Mouse (Mus musculus) kidney, embryonic 16.5 days (tissue): Measurements from ENCODE around the gene Fmo9. TPM values are rescaled to one million over a fixed set of nuclear protein-coding genes. Genes with fewer than 3 reads are reported as not detected.

Experiments
- ATAC-seq: fragments of 200-750 bp; cut with Nextera tagmentation; 2 replicates; pipeline ENCODE4 v1.8.0; 2017; ENCODE audit warnings: moderate TSS enrichment; ENCODE audit not compliant: low FRiP score, low TSS enrichment
- H3K27ac ChIP-seq: fragments of 300-500 bp; sonication (generic); 2 replicates; pipeline ENCODE4 v1.5.1; 2014; ENCODE audit warnings: low read length
- H3K27me3 ChIP-seq: fragments of 300-500 bp; sonication (generic); 2 replicates; pipeline ENCODE4 v1.6.1; 2014; ENCODE audit warnings: low read length, control low read depth, mixed read lengths; ENCODE audit not compliant: insufficient read depth
- H3K36me3 ChIP-seq: fragments of 300-500 bp; sonication (generic); 2 replicates; pipeline ENCODE4 v1.6.1; 2014; ENCODE audit warnings: low read length, control low read depth, mixed read lengths; ENCODE audit not compliant: insufficient read depth
- H3K4me1 ChIP-seq: fragments of 300-500 bp; sonication (generic); 2 replicates; pipeline ENCODE4 v1.6.1; 2014; ENCODE audit warnings: low read length, control low read depth, mixed read lengths; ENCODE audit not compliant: insufficient read depth
- H3K4me2 ChIP-seq: fragments of 300-500 bp; sonication (generic); replicated peaks from 2 replicates; pipeline ENCODE4 v1.6.1; 2014; ENCODE audit warnings: low read depth, low read length
- H3K4me3 ChIP-seq: fragments of 300-500 bp; sonication (generic); 2 replicates; pipeline ENCODE4 v1.5.1; 2014; ENCODE audit warnings: mild to moderate bottlenecking, low read length
- H3K9ac ChIP-seq: fragments of 300-500 bp; sonication (generic); replicated peaks from 2 replicates; pipeline ENCODE4 v1.6.1; 2014; ENCODE audit warnings: low read length
- H3K9me3 ChIP-seq: fragments of 300-500 bp; sonication (generic); 2 replicates; pipeline ENCODE4 v1.6.1; 2016; ENCODE audit warnings: low read length, control low read depth
- WGBS: fragments of 180-500 bp; shearing (Covaris S2); extraction: QIAGEN DNeasy Blood & Tissue Kit; methylation state at CpG from one replicate; pipeline ENCODE4 v1.1.7; 2014; 5-methylcytosine and 5-hydroxymethylcytosine counted together
- microRNA-seq: library from miRNA; unstranded; fragments of <30 nt; microRNA quantifications from one replicate; pipeline ENCODE4, GENCODE M21; 2016
- polyA plus RNA-seq: library from polyadenylated mRNA; unstranded; fragments of >200 nt; fragmentation: Nextera tagmentation; extraction: Ambion mirVana; gene quantifications from 2 replicates; pipeline ENCODE4 v1.2.1, GENCODE M21; 2015

Fmo9 gene
- 0.07 TPM in 1 of 2 replicates, not detected in the other for polyA plus RNA-seq

DNA sequence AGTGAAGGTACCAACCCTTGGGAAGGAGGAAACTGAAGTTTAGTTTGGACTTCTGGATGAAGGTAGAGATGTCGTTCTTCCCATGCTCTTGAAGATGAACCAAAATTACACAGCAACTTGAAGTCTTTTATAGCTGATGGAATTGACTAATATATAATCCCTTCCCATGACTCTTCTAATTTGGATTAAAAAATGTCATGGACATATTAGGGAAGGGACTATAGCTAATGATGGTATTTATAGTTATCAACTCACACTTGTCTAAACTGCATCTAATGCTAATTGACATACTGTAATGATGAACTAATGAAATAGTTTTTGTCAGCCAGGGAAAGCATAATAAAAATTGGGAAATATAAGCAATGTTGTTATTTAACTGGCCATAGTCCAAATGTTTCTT is at the start of gene Fmo9:
Gene Fmo9 (minus strand): TSS at position 101 of the 400 bp plus-strand sequence.
- no peaks in the 10 kb centered on the region for H3K36me3 ChIP-seq

DNA sequence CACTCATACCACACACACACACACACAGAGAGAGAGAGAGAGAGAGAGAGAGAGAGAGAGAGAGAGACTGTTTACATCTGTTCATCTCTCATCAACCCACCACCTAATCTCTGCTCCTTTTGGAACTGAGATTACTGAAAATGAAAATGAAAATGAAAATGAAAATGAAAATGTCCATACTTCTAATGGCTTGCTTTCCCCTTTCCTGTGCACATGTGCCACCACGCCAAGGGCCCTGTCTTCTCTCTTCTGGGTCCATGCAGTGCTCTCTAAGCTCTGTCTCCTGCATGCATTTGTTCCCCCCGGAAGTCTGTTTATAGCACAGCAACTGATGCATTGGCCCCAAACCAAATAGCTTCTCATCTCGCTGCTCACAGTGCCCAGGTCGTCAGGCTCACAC is 49.2 kb upstream of the Fmo9 start:
- H3K27me3 ChIP-seq: no peaks in the 10 kb centered on the region
- H3K36me3 ChIP-seq: no peaks in the 10 kb centered on the region
- H3K9ac ChIP-seq: no peak overlapping the region
- 67% methylated on average over 4 of the region's 4 CpGs for WGBS
- H3K4me2 ChIP-seq: no peak overlapping the region
- H3K4me3 ChIP-seq: no peak overlapping the region
- no peak overlapping the region for H3K27ac ChIP-seq
- ATAC-seq: no peak
- no peaks in the 10 kb centered on the region for H3K4me1 ChIP-seq
- H3K9me3 ChIP-seq: no peaks in the 10 kb centered on the region

More for the DNA sequence above, at the start of gene Fmo9:
- Histone ChIP-seq H3K27me3 (no peaks in the 10 kb centered on the region), H3K9me3 (no peaks in the 10 kb centered on the region), H3K9ac (no peak within 1 kb of the TSS), H3K4me1 (no peaks in the 10 kb centered on the region), H3K4me3 (no peak within 1 kb of the TSS), H3K4me2 (no peak within 1 kb of the TSS), H3K27ac (no peak within 1 kb of the TSS)
- ATAC-seq: no peak
- 97% methylated on average over 1 of the region's 1 CpGs for WGBS

DNA sequence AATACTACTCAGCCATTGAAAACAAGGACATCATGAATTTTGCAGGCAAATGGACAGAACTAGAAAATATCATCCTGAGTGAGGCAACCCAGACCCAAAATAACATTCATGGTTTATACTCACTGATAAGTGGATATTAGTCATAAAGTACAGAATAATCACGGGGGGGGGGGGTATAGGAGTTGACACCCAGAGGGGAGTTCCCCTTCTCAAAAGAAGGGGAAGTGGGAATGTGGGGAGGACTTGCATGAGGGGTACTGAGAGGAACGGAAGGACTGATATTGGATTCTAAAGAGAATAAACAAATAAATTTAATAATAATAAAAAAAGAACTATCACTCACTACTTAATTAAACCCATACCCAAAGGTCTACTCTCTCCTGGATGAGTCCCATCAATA is 48.6 kb upstream of the Fmo9 start:
- 79% methylated on average over 2 of the region's 2 CpGs for WGBS
- Histone ChIP-seq H3K9me3 (no peaks in the 10 kb centered on the region), H3K36me3 (no peaks in the 10 kb centered on the region), H3K9ac (no peak overlapping the region), H3K4me2 (no peak overlapping the region), H3K27ac (no peak overlapping the region), H3K27me3 (no peaks in the 10 kb centered on the region), H3K4me3 (no peak overlapping the region), H3K4me1 (no peaks in the 10 kb centered on the region)
- no peak for ATAC-seq

DNA sequence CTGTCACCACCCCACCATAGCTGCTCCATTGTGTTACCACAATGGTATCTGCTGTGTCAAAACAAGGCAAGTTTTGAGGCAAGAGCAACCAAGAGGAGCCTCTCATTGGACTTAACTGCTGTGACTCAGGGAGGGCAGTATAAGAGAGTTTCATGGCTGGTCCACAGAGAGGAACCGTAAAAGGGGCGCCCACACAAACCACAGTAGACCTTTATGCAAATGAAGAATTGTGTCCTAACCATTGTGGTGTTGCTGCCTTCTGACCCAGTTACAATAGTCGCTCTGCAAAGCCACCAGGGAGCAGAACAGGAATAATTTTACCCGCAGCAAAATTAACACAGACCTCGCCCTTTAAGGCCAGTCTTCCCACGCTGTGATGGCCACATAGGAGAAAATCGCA is 29.2 kb upstream of the Fmo9 start:
- H3K9ac ChIP-seq: no peak overlapping the region
- WGBS: 93% methylated on average over 7 of the region's 7 CpGs
- ATAC-seq: no peak
- H3K4me1 ChIP-seq: no peaks in the 10 kb centered on the region
- no peak overlapping the region for H3K4me2 ChIP-seq
- no peak overlapping the region for H3K4me3 ChIP-seq
- no peak overlapping the region for H3K27ac ChIP-seq
- H3K36me3 ChIP-seq: no peaks in the 10 kb centered on the region
- H3K9me3 ChIP-seq: no peaks in the 10 kb centered on the region
- H3K27me3 ChIP-seq: no peaks in the 10 kb centered on the region

DNA sequence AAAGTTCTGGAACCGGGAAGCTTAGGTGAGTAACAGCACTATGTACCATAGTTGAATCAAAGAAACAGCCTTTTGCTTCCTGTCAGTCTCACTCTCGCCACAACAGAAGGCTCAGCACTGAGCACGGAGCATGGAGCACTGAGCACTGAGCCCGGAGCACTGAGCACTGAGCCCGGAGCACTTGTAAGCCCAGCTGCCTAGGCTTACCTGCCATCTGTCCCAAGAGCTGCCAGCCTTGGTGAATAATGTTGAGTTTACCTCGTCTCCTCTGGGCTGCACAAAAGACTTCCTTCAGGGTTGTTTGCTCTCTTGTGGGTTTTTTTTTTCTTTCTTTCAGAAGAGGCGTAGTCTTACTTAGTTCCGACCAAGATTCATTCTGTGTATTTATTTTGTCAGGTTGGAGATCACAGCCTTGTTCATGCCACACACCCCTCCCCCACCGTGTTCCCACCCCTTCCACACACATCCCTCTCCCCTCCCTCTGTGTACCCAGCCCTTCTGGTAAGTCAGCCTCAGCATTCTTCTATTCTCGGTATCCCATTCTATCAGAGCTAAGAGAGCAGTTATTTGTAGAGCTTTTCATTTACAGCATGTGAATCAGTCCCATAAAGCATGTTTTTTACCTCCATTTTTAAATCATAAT is 20.7 kb upstream of the Fmo9 start:
- H3K4me2 ChIP-seq: no peak overlapping the region
- no peaks in the 10 kb centered on the region for H3K36me3 ChIP-seq
- H3K4me3 ChIP-seq: no peak overlapping the region
- 70% methylated on average over 10 of the region's 10 CpGs for WGBS
- no peaks in the 10 kb centered on the region for H3K9me3 ChIP-seq
- no peak overlapping the region for H3K27ac ChIP-seq
- H3K4me1 ChIP-seq: no peaks in the 10 kb centered on the region
- no peak for ATAC-seq
- H3K27me3 ChIP-seq: no peaks in the 10 kb centered on the region
- no peak overlapping the region for H3K9ac ChIP-seq

DNA sequence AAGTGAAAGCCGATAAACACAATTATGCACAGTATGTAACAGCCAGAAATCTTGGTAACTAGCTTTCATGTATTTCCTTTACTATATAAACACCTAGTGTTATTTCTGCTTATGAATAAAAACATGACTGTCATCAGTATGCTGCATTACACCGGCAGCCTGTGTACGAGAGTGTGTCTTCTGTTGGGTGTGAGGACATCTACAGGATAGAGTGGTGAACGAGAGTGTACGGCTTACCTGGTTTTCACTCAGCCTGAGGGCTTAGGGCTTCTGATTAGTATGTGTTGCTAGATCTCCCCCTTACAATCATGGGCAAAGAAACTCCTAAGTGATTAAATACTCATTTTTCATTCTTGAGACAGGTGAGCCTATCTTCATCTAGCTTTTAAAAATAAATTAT is 12.4 kb downstream of the Fmo9 start:
- Histone ChIP-seq H3K27me3 (no peaks in the 10 kb centered on the region), H3K4me2 (no peak overlapping the region), H3K9me3 (no peaks in the 10 kb centered on the region), H3K9ac (no peak overlapping the region), H3K4me1 (no peaks in the 10 kb centered on the region), H3K36me3 (no peaks in the 10 kb centered on the region), H3K27ac (no peak overlapping the region), H3K4me3 (no peak overlapping the region)
- WGBS: 92% methylated on average over 5 of the region's 5 CpGs
- ATAC-seq: no peak

DNA sequence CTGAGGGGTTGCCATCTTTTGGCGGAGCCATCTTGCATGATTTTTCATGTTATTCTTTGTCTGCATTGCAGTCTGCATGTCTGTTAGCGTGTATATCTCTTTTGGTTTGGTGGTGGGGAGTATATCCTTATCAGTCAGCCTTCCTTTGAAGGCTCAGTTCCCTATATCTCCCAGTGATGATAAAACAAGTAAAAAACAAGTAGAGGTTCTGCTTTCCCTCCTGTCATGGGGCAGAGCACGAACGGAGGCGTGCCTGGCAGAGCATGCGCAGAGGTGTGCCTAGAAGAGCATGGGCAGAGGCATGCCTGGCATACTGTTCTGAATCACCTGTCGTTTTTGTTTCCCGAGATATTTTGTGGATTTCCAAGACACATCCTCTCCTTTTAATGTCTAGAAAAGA is 20.8 kb downstream of the Fmo9 start:
- ATAC-seq: no peak
- Histone ChIP-seq H3K27me3 (no peaks in the 10 kb centered on the region), H3K4me2 (no peak overlapping the region), H3K27ac (no peak overlapping the region), H3K36me3 (no peaks in the 10 kb centered on the region), H3K9ac (no peak overlapping the region), H3K4me1 (no peaks in the 10 kb centered on the region), H3K4me3 (no peak overlapping the region), H3K9me3 (no peaks in the 10 kb centered on the region)
- WGBS: 86% methylated on average over 8 of the region's 8 CpGs

DNA sequence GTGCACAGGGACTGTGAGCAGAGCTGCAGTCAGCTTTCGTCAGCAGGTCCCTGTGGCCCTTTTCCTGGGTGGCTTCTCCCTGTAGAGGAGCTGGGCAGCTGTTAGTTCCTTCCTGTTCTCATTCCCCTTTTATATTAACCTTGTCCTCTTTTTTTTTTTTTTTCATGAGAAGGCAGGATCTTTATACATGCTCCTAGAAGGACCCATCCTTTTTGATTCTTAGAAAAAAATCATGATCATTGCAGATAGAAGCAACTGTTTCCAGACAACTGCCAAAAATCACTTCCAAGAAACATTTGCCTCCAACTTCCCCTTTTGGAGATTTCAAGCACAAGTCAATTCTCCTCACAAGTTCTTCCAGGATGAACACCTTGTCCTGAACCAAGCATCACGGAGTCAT is 34.1 kb downstream of the Fmo9 start, which contains the start of gene Gm4847:
Gene Gm4847 (minus strand): TSS at position 101 of the 400 bp plus-strand sequence.
- no peak within 1 kb of the TSS for H3K27ac ChIP-seq
- no peaks in the 10 kb centered on the region for H3K36me3 ChIP-seq
- no peak for ATAC-seq
- no peak within 1 kb of the TSS for H3K9ac ChIP-seq
- no peak within 1 kb of the TSS for H3K4me3 ChIP-seq
- H3K9me3 ChIP-seq: no peaks in the 10 kb centered on the region
- 96% methylated on average over 2 of the region's 2 CpGs for WGBS
- H3K4me1 ChIP-seq: no peaks in the 10 kb centered on the region
- no peak within 1 kb of the TSS for H3K4me2 ChIP-seq
- H3K27me3 ChIP-seq: no peaks in the 10 kb centered on the region

Small RNA genes lying within 50 kb of the gene (microRNA-seq; reads per million reads assigned to microRNA genes)
- gene Gm22992: not detected

Other genes starting within 250 kb of the Fmo9 start
- gene Gm4846, start 184.3 kb downstream of the Fmo9 start, polyA plus RNA-seq: not detected in 2 replicates
- gene Gm4847, start 34.2 kb downstream of the Fmo9 start, polyA plus RNA-seq: not detected in 2 replicates